Mouse (Mus musculus): ENCODE measurements at regions not wholly inside any gene's neighbourhood (a gene's known extent, or its start where the extent isn't known, plus 50 kb on each side); places are given as distances from the start of the nearest gene placed in this dataset.

DNA sequence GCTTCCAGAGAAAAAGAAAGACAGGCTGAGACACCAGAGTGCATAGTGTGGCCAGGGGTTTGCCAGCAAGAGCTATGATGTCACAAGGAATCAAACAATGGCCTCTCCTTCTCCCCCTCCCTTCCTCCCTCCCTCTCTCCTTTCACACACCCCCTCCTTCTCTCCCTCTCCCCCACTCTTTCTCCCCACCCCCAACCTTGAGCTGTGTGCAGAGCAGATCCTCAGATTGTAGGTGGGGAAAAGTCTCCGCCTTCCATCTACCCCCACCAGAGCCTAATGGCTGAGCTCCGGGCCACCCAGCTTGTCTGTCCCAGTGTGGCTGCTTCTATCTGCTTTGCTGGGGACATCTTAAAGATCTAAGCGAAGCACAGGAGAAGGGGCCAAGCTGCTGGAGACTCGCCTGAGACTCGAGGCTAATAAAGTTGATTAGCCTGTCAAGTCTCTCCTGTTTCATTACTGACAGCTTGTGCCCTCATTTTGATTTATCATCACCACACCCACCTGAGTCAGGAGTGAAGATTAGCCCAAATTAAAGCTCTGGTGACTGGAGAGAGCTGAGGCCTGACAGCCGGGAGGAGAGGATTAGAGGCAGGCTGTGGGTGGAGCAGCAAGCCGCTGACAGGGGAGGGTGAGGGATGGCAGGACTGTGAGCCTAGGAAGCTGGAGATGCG, 272.8 kb downstream of the Cbln1 start:
- DNase-seq (ENCODE audit: low read depth, low spot score): no peak
- Histone ChIP-seq H3K27me3 (ENCODE audit: control insufficient read depth, insufficient read depth, low read length, poor library complexity, severe bottlenecking) (0 out of 2 replicates have a peak, but pooled peaks cover 2% of the 10 kb centered on the region), H3K36me3 (ENCODE audit: control insufficient read depth, insufficient read depth, low read length, poor library complexity, severe bottlenecking) (no peaks in the 10 kb centered on the region)

- DNase-seq (ENCODE audit: low read depth, low spot score): no peak
- 0 out of 2 replicates have a peak, but pooled peaks cover 2% of the 10 kb centered on the region for H3K27me3 ChIP-seq (ENCODE audit: control insufficient read depth, insufficient read depth, low read length, poor library complexity, severe bottlenecking)
- no peaks in the 10 kb centered on the region for H3K36me3 ChIP-seq (ENCODE audit: control insufficient read depth, insufficient read depth, low read length, poor library complexity, severe bottlenecking)
These were observed 274.4 kb downstream of the Cbln1 start for GRCm38 (mm10) chr8:87197867-87198536.

DNA sequence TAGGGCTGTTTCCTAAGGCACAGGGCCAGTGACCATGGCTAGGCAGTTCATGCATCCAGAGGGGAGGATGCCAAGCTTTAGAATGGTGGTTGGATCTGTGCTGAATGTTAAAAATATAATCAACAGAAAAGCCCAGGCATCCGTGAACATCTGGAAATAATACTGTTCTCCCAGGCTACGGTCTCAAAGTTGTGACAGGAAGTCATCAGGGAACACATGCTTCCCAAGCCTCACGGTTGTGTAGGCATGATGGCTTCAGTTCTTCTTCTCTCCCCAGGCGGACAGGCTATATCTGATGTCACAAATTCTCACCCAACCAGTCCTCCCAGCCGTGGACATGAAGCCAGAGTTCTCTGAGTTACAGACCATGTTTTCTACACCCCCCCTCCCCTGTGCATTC, 275.4 kb downstream of the Cbln1 start:
- H3K27me3 ChIP-seq (ENCODE audit: control insufficient read depth, insufficient read depth, low read length, poor library complexity, severe bottlenecking): 0 out of 2 replicates have a peak, but pooled peaks cover 2% of the 10 kb centered on the region
- DNase-seq (ENCODE audit: low read depth, low spot score): no peak

DNA sequence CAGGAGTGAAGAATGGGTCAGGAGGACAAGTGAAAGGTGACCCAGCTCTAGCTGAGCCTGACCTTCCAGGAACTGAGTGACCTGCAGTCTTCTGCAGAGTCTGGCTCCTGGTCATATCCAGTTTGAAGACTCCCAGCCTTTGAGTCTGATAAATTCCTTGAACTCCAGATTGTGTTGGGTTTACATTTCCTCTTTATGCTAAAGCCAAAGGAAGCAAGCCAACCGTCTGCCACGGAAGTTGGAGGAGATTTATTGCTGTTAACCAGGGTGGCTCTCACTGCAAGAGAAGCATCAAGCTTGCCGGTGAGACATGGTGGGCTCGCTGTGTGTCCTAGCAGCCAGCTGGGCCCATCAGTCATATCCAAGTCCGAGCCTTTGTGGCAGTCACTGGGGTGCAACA, 276.4 kb downstream of the Cbln1 start:
- H3K36me3 ChIP-seq (ENCODE audit: control insufficient read depth, insufficient read depth, low read length, poor library complexity, severe bottlenecking): no peaks in the 10 kb centered on the region
- DNase-seq (ENCODE audit: low read depth, low spot score): no peak

More for the DNA sequence above, 275.4 kb downstream of the Cbln1 start:
- H3K36me3 ChIP-seq (ENCODE audit: control insufficient read depth, insufficient read depth, low read length, poor library complexity, severe bottlenecking): no peaks in the 10 kb centered on the region

DNA sequence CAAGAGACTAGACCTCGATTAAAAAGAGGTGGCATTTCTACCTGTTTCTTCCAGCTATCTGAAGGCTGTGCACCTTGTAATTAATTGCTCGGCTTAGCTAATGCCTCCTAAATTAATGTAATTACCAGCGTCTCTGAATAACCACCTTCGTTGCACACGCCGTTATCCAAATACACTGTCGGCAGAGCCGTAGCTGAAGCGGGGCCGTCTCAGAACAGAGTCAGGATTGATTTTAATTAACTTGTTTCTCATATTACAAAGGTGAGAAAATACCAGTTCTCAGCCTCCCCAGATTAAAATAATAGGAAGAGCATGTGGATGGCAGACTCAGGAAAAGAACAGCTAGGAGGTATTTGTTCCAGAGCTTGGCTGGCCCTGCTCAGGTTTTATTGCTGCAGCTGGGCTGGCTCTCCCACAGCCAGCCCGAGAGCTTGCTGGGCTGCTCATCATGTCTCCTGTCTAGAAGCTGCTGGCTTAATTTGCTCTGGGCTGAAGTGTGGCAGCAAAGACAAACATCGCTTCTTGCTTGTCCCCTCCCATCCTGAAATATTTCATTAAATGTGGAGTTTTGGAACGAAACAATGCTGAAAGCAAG, 282.5 kb downstream of the Cbln1 start:
- Histone ChIP-seq H3K36me3 (ENCODE audit: control insufficient read depth, insufficient read depth, low read length, poor library complexity, severe bottlenecking) (no peaks in the 10 kb centered on the region), H3K27me3 (ENCODE audit: control insufficient read depth, insufficient read depth, low read length, poor library complexity, severe bottlenecking) (no peaks in the 10 kb centered on the region)
- no peak for DNase-seq (ENCODE audit: low read depth, low spot score)

More for the DNA sequence above, 276.4 kb downstream of the Cbln1 start:
- H3K27me3 ChIP-seq (ENCODE audit: control insufficient read depth, insufficient read depth, low read length, poor library complexity, severe bottlenecking): no peaks in the 10 kb centered on the region

DNA sequence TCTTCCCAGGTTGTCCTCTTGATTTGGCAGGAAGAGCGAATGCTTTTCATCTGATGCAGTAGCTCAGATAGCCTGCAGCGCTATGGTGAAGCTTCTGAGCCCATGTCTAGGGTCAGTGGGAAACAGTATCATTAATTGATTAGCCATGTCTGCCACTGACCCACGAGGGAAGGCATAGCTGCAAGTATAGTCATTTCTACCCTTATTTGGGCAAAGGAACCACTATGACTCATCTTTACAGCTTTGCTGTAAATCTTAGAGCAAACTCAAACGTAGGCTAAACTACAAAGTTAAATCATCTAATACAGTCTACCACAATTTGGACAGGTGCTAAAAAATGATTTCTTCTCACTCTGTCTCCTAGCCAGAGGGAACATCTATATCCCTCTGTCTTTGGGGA, 289.5 kb downstream of the Cbln1 start:
- Histone ChIP-seq H3K36me3 (ENCODE audit: control insufficient read depth, insufficient read depth, low read length, poor library complexity, severe bottlenecking) (no peaks in the 10 kb centered on the region), H3K27me3 (ENCODE audit: control insufficient read depth, insufficient read depth, low read length, poor library complexity, severe bottlenecking) (no peaks in the 10 kb centered on the region)
- no peak for DNase-seq (ENCODE audit: low read depth, low spot score)

DNA sequence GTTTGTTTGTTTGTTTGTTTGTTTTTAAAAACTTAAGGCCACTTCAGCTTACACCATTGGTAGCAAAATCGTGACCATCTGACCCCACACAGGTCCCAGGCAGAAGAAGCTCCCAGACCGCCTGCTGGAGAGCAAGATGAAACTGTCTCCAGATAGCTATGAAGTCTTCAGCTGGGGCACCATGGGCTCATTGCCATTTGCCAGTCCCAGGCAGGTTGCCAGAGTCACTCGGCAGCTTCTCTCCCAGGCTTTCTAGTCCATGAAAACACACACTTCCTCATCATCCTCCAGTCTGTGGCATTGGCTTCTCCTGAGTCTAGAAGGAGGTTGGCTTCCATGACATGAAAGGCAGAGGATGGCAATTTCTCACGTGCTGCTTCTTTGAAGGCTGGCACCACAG, 293.5 kb upstream of the N4bp1 start:
- Histone ChIP-seq H3K27me3 (ENCODE audit: control insufficient read depth, insufficient read depth, low read length, poor library complexity, severe bottlenecking) (no peaks in the 10 kb centered on the region), H3K36me3 (ENCODE audit: control insufficient read depth, insufficient read depth, low read length, poor library complexity, severe bottlenecking) (no peaks in the 10 kb centered on the region)
- no peak for DNase-seq (ENCODE audit: low read depth, low spot score)

- no peaks in the 10 kb centered on the region for H3K36me3 ChIP-seq (ENCODE audit: control insufficient read depth, insufficient read depth, low read length, poor library complexity, severe bottlenecking)
- H3K27me3 ChIP-seq (ENCODE audit: control insufficient read depth, insufficient read depth, low read length, poor library complexity, severe bottlenecking): no peaks in the 10 kb centered on the region
- no peak for DNase-seq (ENCODE audit: low read depth, low spot score)
These were observed 292.6 kb upstream of the N4bp1 start for GRCm38 (mm10) chr8:87177620-87178019.

- no peak for DNase-seq (ENCODE audit: low read depth, low spot score)
- Histone ChIP-seq H3K36me3 (ENCODE audit: control insufficient read depth, insufficient read depth, low read length, poor library complexity, severe bottlenecking) (no peaks in the 10 kb centered on the region), H3K27me3 (ENCODE audit: control insufficient read depth, insufficient read depth, low read length, poor library complexity, severe bottlenecking) (no peaks in the 10 kb centered on the region)
These were observed 290.0 kb upstream of the N4bp1 start for GRCm38 (mm10) chr8:87175097-87175496.

DNA sequence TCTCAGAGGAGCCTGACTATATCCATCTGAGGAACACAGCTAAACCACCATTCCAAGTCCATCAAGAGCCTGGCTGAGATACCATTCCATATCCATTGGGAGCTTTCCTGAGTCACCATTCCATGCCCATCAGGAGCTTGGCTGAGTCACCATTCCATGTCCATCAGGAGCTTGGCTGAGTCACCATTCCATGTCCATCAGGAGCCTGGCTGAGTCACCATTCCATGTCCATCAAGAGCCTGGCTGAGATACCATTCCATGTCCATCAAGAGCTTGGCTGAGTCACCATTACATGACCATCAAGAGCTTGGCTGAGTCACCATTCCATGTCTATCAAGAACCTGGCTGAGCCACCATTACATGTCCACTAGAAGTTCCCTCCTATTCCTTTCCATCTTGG, 288.7 kb upstream of the N4bp1 start:
- no peak for DNase-seq (ENCODE audit: low read depth, low spot score)
- Histone ChIP-seq H3K27me3 (ENCODE audit: control insufficient read depth, insufficient read depth, low read length, poor library complexity, severe bottlenecking) (no peaks in the 10 kb centered on the region), H3K36me3 (ENCODE audit: control insufficient read depth, insufficient read depth, low read length, poor library complexity, severe bottlenecking) (no peaks in the 10 kb centered on the region)

DNA sequence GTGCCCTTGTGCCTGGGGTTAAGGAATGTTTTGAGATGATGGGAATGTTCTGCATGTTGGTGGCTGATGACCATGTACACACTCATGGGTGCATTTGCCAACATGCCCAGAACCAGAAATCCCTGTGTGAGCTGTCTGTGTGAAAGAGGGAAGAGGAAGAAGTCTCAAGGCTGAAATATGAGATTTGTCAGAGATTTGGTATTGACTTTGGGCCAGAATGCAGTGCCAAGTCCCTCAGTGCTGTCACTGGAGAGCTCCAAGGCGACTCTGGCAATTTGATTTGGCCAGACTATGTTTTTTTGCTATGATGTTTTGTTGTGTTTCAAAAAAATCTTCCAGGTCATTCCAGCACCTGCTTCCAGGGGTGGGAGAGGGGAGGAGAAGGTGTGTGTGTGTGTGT, 281.7 kb upstream of the N4bp1 start:
- H3K27me3 ChIP-seq (ENCODE audit: control insufficient read depth, insufficient read depth, low read length, poor library complexity, severe bottlenecking): no peaks in the 10 kb centered on the region
- DNase-seq (ENCODE audit: low read depth, low spot score): no peak

GRCm38 (mm10) chr8:87160416-87160815, 275.4 kb upstream of the N4bp1 start:
- DNase-seq (ENCODE audit: low read depth, low spot score): no peak
- H3K27me3 ChIP-seq (ENCODE audit: control insufficient read depth, insufficient read depth, low read length, poor library complexity, severe bottlenecking): no peaks in the 10 kb centered on the region

More for the DNA sequence above, 281.7 kb upstream of the N4bp1 start:
- no peaks in the 10 kb centered on the region for H3K36me3 ChIP-seq (ENCODE audit: control insufficient read depth, insufficient read depth, low read length, poor library complexity, severe bottlenecking)

GRCm38 (mm10) chr8:87158322-87158721, 273.3 kb upstream of the N4bp1 start:
- H3K27me3 ChIP-seq (ENCODE audit: control insufficient read depth, insufficient read depth, low read length, poor library complexity, severe bottlenecking): no peaks in the 10 kb centered on the region
- no peaks in the 10 kb centered on the region for H3K36me3 ChIP-seq (ENCODE audit: control insufficient read depth, insufficient read depth, low read length, poor library complexity, severe bottlenecking)
- no peak for DNase-seq (ENCODE audit: low read depth, low spot score)

More at GRCm38 (mm10) chr8:87160416-87160815, 275.4 kb upstream of the N4bp1 start:
- no peaks in the 10 kb centered on the region for H3K36me3 ChIP-seq (ENCODE audit: control insufficient read depth, insufficient read depth, low read length, poor library complexity, severe bottlenecking)

DNA sequence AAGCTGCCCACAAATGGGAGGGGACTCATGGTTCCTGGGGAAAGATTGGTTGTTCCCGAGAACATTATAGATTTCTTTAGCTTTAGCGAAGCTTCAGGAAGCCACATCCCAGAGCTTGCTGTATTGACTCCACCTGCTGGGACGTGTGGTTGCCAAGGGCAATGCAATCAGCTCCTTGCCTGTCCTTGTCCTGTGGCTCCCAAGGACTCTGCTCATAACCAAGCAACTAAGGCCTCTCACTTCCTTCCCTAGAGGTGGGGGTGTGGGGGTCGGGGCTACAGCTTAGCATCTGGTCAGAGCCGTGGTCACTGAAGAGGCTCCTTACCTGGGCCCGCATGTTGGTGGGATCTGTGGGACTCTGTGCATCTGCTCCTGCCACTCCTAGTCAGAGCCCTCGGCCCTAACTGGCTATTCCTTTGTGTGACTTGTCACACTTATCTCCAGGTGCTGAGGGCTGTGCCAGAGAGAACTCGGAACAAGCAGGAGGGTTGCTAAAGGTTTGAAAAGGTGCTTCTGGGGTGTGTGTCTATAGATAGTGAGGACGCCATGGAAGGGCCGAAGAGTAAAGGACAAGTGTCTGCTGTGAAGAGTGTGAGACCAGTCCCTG, 270.9 kb upstream of the N4bp1 start:
- DNase-seq (ENCODE audit: low read depth, low spot score): no peak
- Histone ChIP-seq H3K27me3 (ENCODE audit: control insufficient read depth, insufficient read depth, low read length, poor library complexity, severe bottlenecking) (no peaks in the 10 kb centered on the region), H3K36me3 (ENCODE audit: control insufficient read depth, insufficient read depth, low read length, poor library complexity, severe bottlenecking) (no peaks in the 10 kb centered on the region)
